Mouse (Mus musculus) embryo, embryonic 10.5 days (tissue): ENCODE measurements around the gene Acsm5.

Experiments
- DNase-seq: peaks from one replicate; pipeline ENCODE4 v3.0.0-alpha.2; 2015; ENCODE audit warnings: low spot score

The Acsm5 gene

DNA sequence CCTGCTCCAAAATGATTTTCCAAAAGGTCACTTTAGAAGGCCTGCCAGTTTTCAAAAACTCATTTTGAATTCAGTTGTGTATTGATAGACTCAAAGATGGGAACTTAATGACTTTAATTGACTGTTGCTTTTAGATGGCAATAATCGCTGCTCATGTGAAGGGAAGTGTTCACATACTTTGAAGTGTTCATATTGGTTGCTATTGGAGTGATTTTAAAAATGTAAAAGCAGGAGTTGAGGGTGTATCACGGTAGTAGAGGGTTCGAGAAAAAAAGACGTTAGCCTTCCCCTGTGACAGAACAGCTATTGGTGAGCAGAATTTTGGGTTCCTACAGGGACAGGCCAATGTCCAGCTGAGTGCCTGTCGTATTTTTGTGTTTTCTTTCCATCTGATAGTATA lies at the start of gene Acsm5:
Gene Acsm5 (plus strand): TSS at position 301 of the 400 bp plus-strand sequence.
- no peak for DNase-seq

DNA sequence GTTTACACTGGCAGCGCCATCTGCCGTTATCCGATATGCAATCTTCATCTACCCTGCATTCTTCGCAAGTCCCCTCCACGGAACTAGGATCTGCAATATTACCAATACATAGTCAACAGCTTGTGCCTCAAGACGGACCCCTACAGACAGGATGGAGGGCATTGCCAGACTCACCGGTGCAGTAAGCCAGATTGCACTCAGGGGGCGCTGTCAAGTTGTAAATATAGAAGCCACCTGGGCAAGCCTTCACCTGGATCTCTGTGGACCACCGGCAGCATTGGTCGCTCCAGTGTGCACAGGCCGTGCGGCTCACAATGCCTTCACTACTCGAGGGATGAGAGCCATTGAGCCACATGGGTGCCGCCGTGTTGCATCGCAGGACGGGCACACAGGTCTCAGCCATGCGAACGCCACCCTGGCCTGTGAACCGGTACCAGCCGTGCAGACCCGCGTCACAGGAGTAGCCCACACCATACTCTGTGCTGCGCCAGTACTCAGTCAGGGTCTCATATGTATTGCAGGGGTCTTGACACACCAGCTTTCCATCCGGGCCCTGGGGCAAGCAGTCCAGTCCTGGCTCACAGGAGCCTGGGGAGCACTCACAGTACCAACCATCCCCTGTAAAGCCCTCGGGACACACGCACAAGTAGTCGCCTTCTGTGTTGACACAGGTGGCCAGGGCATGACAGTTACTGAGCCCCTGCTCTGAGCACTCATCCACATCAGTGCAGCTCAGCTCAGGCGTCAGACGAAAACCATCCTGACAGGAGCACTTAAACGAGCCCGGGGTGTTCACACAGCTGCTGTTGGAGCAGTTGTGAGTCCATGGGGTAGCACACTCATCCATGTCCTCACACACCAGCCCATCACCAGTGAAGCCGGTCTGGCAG lies 42.5 kb upstream of the Acsm5 start:
- DNase-seq = no peak

DNA sequence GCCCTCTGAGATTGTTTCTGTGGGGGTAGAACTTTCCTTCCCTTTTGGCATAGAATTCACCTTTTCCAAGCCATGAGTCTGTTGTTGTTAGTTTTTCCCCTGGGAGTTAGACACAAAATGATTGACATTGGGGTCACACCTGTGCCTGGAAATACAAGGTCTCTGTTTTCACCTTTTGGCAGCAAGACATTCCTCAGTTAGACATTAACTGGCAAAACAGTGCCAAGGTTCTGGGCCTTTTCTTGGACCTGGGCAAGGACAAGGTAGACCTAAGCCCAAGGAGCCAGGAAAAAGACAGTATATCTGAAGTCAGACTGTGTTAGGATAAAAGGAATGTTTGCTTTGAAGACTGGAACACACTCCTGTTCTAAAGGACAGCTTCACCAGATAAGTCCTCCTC lies 40.0 kb upstream of the Acsm5 start, which contains the start of gene Umod:
Gene Umod (minus strand): TSS at position 27 of the 400 bp plus-strand sequence.
- DNase-seq = no peak

DNA sequence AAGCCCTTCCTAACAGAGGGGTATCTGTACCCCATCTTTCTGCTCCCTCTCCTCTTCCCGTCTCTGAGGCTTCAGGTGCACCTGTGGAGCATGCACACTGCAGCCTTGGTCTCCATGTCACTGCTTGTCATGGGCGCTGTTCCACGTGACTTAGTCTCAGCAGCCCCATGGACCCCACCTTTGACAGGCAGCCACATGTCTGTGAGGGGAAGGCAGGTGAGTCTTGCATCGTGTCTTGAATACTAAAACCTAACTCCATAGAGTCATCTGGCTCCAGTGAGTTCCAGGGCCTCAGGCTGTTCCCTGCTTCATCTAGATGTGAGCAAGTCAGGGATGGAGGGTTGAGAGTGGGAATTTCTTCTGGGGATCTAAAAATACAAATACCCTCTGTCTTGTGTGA lies 35.1 kb upstream of the Acsm5 start:
- no peak for DNase-seq

DNA sequence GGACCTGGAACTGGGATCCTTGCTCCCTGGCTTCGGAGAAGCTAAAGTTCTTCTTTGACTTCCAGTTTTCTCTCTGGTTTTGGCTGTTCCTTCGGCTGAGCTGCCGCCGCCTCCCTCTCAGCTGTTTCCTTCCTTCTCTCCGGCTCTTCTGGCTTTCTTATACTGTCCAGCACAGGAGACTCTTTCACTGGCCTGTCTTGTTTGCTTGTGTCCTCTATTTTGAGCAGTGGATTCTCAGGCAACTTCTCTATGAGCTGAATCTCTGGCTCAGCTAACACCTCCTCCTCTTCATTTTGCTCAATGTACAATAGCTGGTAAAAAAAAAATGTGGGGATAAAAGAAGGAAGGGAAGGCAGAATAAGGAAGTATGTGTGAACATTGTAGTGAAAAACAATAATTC lies 32.6 kb upstream of the Acsm5 start:
- DNase-seq = no peak

DNA sequence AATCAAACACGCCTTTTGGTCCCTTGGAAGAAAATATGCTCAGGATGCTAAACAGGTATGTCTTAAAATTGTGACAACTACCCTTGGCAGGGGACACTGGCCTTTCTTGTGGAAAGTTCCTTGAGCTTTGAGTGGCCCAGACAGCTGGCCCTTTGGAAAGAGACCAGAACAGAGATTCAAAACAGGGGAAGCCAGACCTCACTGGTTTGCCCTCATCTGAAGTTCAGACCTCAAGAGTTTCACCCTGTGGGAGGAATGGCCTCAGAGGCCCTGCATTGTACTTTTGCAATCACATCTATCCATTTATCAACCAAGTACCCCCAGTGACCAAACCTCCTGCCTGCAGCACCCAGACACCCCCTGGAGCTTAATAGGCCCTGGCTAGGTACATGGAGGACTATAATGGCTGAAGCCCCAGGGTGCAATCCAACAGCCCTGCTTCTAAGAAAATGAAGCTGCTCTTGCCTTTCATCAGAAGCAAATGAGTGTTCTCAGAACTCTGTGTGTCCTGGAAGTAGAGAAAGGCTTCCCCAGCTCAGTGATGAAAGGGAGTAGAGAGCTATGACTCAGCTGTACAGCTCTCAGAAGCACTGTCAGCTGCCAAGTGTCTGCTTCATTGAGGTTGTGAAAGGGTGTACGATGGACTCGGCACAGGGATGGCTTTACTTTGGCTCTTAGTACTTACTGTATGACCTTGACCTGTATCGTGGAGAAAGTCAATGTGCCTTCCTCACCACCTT lies 29.1 kb upstream of the Acsm5 start:
- no peak for DNase-seq

DNA sequence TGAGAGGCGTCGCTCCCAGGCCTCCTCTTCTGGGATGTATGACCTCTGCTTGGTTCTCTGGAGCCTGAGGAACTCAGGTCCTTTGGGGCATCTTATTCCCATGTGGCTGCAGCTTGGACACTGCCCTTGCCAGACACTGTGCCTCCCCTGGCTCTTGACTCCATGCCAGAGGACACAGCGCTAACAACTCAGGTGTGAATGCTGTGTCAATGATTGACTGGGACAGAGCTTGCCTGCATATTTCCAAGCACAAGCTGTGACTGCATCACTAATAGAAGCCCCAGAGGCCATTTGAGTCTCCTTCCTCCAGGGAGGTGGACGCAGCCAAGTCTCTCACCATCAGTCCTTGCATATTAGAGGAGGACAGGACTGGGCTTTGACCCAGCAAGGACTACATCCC lies 8.1 kb upstream of the Acsm5 start:
- no peak for DNase-seq

DNA sequence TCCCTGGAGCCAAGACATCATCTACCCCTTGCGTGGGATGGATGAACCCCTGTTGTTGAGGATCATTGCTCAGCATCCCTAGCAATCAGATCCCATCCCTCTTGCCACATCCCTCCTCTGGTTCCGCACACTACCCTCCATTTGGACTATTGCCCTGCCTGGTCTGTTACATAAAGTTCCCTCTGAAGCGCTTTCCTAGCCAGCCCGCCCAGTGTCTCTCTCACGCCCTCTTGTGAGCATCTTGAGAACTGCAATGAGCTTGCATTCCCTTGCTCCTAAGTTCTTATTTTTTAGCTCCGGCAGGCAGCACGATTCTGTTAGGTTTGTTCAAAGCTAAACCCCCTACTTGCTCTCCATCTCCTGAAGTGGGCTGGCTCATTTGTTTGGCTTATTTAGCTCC lies 6.2 kb upstream of the Acsm5 start:
- DNase-seq = peak; percentile 77

DNA sequence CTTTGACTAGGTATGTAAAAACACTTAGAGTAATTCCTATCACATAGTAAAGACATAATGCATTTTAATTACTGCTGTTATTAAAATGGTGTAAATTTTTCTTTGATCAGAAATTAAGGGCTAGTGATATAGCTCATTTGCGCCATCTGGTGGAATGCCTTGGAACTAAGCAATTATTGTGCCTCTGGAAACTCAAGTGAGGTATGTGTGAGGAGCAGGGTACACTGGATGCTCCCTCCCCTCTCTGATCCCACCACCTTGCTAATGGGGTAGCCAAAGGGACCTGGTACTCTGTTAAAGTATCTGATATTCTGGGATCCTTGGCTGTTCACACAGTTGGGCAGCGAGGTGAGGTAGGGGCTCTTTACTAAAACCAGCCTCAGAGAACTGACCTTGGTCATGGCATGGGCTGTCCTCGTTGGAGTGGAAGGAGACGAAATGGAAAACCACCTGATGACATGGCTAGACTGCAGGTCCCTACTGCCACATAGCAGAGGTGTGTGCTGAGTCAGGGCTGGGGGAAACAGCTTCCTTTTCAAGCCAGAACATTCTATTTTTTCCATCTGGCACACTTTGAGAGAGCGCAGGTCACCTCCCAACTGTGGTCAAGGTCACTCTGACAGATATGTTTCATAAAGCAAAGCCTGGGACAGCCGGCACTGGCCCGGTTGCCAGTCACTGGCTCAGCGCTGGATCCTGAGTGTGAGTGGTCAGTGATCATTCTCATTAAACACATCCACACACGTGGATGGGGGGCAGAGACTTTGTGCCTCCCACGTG lies 3.6 kb upstream of the Acsm5 start:
- DNase-seq = peak; percentile 65

DNA sequence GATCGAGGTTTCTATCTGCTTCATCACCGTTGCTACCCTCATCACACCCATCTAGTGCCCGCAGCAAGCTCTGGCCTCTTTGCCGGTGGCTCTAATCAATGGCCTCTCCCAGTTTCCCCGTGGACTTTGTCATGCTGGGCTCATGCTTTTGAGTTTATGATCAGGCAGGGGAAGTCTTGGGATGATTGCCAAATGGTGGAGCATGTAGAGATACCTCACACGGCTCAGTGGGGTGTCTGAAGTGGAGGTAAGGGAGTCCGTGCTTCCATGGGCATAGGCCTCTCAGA lies 3.0 kb upstream of the Acsm5 start:
- no peak for DNase-seq

DNA sequence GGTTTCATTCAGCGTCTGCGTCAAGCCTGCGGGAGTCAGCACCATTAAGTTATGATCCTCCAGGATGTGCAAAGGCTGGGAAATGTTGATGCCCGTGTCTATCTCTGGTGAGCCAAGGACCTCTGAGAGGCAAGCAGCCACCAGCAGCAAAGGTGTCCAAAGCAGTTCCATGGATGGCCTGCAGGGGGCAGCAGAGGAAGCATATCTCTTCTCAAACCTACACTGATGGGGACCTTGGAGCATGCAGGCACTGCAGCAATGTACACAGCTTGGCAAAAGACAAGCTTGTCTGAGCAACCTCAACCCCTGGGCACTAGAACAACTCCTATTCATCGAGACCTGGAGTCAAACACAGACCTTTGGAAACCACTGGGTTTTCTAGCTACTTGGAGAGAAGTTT lies 391 bp downstream of the Acsm5 start:
- peak; percentile 77 for DNase-seq

DNA sequence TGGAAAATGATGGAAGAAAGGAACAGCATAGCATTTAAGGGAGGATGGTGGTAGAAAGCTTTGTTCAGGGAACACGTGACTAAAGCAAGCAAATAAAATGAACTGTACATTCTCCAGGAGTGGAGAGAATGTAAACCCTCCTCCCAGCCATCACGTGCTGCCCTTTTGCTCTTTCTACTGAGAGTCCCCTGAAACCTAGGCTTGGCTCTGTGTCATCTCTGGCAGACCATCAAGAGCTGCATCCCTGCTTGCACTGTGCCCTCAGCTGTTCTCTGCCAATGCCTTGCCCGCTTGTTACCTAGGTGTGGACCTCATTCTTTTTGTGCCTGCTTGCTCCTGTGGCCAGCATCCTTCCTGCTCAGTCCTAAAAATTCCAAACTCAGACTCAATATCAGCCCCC lies 2.6 kb downstream of the Acsm5 start:
- no peak for DNase-seq

DNA sequence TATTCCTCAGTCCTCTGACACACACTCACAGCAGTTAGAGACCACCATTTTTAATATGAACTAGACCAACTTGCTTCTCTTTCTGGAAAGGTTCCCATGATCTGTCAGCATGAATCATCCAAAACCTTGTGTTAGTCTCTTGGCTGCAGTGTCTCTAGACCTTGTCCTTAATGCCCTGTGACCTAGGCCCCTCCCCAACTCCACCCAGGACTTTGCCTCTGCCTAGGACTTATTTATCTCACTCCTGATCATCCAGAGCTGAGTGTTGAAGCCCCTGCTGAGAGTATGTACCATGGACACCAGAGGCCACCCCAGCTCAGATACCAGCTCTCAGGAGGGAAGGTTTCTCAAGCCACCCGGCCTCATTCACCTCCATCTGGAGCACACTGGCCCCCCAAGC lies 3.1 kb downstream of the Acsm5 start:
- no peak for DNase-seq

DNA sequence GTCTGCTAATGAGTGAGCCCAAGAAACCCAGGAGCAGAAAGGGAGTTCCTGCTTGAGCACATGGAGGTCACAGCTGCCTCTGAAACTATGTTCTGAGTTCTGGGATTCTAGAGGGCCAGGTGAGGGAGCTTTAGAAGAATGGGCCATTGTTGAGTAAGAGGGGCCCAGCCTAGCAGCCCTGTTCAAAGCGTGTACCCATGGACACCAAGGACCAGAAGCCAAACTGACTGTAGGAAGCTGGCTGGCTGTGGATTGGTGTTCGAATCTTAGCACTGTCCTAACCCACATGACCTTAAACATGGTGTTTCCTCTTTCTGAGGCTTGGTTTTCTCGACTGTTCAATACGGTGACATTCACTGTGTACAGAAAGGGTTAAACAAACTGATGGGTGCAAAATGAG lies 4.1 kb downstream of the Acsm5 start, which contains the start of gene Pdilt:
Gene Pdilt (minus strand): TSS at position 101 of the 400 bp plus-strand sequence.
- no peak for DNase-seq

DNA sequence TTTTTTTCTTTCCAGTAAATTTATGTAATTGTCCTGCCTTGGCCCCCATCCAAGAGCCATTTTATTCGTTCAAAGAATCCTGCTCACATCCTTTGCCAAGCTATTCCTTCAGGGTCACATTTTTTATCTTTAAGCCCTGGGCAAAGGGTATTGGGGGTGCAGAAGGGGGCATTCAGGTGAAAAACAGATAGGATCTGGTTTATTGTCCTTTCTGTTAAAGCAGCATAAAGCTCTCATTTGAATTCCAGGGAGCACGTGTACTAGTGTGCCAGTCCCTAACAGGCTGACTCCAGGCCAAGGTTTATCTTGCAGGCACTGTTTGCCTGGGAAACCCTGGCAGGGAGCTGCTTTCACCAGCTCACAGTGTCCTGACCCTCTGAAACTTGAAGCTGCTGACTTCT lies 6.6 kb downstream of the Acsm5 start:
- no peak for DNase-seq

DNA sequence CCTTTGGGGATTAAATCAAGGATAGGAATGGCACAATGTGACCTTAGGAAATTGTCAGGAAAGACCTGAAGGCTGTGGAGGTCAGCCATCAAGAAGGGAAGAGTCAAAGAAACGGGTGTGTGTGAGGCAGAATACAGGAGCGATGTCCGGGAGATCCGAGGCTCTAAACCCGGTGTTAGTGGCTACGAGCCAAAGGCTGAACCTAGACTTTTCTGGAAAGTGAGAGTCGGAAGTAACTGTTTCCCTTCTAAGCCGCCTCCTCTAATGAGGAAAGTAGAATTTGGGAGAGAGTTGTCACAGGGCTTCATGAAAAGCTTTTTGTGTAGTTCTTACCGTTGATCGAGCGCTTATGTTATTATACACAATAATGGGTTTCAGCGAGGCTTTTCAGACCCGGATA lies 7.2 kb downstream of the Acsm5 start:
- DNase-seq = no peak

DNA sequence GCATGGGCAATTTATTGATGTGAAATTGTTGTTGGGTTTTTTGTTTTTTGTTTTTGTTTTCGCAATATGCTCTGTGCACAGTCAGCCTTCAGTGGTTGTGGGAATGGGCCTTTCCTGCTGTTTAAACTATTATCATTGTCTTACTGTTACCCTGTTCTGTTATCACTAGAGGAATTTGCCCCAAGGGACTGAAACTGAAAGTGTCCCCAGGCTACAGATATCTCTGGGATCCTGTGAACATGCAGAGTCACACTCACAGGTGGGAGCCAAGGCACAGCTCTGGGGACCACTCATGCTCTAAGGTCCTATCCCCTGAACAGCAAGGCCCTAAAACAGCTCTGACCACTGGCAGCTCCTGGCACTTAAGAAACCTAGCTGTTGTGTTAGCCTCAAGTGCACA lies 7.9 kb downstream of the Acsm5 start:
- no peak for DNase-seq

DNA sequence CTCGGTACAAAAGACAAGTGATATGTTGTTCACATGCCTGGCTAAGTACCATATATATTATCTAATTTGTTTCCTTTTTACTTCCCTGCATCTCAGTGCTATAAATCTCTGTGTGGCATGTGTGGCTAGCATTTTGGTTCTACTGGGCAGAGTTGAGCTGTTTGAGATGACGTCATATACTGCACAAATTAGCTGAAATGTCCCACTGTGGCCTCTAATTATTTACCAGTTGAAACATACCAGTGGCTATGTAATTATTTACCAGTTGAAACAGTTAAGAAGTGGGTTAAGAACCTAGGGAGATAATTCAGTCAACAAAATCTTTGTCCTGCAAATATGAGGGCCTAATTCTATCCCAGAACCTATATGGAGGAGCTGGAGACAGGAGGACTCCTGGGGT lies 8.3 kb downstream of the Acsm5 start:
- DNase-seq = no peak

DNA sequence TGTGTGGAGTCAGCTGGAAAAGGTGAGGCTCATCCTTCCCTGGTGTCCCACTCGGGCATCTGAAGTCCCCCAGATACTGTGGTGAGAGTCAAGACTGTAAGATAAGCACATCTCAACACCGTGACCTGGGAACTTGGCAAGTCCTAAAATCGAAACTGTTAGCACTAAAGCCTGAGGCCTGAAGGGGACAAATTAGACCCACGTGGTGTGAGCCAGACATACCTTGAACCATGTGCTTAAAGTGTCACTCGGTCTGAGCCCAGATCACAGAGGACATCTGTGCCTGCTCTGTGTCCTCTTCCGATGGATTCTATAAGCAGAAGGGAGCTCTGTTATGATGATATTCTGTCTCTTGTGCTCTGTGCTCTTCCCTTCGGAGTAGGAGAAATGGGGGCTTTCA lies 9.4 kb downstream of the Acsm5 start:
- no peak for DNase-seq

DNA sequence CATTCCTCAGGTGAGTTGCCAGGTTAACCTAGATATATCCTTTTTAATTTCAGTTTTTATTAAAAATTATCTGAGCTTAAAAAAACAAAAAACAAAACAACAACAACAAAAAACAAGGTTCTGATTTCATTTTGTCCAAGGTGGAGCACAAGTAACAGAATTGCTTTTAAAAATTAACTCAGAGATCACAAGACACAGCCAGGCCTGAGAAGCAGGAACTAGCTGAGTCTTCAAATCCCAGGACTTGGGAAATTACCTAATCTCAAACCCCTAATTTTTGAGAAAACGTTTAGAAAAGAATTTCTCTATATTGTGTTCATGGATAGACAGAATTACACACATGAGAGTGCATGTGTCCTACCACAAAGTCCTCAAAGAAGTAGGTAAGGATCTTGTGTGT lies 13.7 kb downstream of the Acsm5 start:
- DNase-seq = no peak

DNA sequence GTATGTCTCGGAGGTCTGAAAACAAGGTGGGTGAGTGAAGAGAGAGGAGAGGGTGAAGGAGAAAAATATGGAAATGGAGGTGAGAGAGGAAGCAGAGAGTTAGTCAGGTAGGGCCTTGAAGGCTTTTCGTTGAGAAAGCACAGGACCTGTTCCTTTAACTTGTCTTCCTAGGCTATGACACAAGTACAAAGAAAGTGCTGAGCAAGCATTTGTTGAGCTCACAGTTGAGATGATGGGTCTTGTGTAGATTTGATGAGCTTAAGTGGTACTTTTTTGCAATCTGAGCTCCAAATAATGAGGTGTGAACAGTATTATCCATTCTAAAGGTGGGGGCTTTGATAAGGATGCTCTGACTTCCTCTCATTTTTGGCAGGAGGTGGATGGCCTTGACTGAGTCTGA lies 15.1 kb downstream of the Acsm5 start:
- DNase-seq = no peak

DNA sequence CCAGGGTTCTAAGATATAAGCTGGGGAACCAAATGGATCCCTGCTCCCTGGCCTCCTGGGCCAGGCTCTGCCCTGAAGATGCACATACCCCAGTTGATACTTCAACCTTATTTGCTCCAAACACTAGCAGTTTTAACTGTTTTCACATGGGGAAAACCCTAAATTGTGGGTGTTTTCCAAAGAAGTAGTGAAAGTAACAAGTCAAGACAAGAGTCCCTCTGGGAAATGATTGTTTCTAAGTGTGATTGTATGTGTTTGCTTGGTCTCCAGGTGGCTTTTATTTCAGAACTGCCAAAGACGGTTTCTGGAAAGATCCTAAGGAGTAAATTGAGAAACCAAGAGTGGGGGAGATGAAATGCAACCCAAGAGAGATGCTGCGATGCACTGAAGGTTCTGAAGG lies 23.2 kb downstream of the Acsm5 start:
- no peak for DNase-seq

DNA sequence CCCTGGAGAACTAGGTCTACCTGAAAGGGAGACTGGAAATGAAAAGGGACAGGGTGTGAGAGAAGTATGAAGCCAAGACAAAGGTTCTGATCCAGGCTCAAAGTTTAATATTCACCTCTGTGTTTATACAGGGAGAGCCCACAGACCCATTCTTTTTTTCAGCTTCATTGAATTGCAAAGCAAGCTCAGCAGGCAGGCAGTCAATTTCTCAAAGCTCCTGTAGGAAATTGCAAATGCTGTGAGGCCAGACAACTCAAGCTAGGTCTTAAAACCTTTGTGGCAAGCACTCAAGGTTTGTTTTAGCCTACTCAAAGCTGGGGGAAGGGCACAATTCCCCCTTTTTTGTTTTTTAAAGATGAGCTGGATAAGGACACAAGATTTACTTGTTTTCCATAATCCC lies 26.3 kb downstream of the Acsm5 start:
- no peak for DNase-seq
